Mouse (Mus musculus): ENCODE measurements around the gene Gpr152. TPM values are rescaled to one million over a fixed set of nuclear protein-coding genes. Genes with fewer than 3 reads are reported as not detected.

The Gpr152 gene
- polyA plus RNA-seq (2012; rRNA removed) = not detected in 2 replicates
- not detected in 2 replicates for polyA plus RNA-seq (2014; fragmentation: Nextera tagmentation; extraction: Ambion mirVana)

GRCm38 (mm10) chr19:4139446-4139845, at the start of gene Gpr152:
Gene Gpr152 (plus strand): TSS chr19:4139787.
- TF ChIP-seq EP300 (IDR thresholded peaks at IDR 0.05; ENCODE audit: low read depth) (no peak), CTCF (IDR thresholded peaks at IDR 0.05; ENCODE audit: low read depth) (no peak)
- Histone ChIP-seq H3K4me1 (replicated peaks; ENCODE audit: control insufficient read depth in 2 of 2, insufficient read depth in 2 of 2, low read length in 1 of 2) (peaks cover 2 to 3% of the 10 kb centered on the region in 2 experiments; a peak in 3 of 4 replicates), H3K27me3 (ENCODE audit: control insufficient read depth, insufficient read depth, low read length) (no peaks in the 10 kb centered on the region; the same call in 1 of the 2 replicates), H3K36me3 (replicated peaks; ENCODE audit: control insufficient read depth, insufficient read depth, low read depth) (no peaks in the 10 kb centered on the region), H3K9ac (replicated peaks) (no peak within 1 kb of the TSS), H3K4me2 (ENCODE audit: low read depth) (no peak within 1 kb of the TSS), H3K4me3 (ENCODE audit: insufficient read depth in 1 of 2, low read depth in 2 of 2, low read length in 2 of 2) (no peak within 1 kb of the TSS), H3K27ac (no peak within 1 kb of the TSS), H3K9me3 (ENCODE audit: control insufficient read depth, low read length) (no peaks in the 10 kb centered on the region)
- WGBS (ENCODE audit: insufficient replicate concordance) = 62% methylated on average over 2 of the region's 2 CpGs
- ATAC-seq (ENCODE audit: insufficient read depth) = no peak
- no peak for DNase-seq (ENCODE audit: low read depth in 3 of 3, low spot score in 3 of 3)

GRCm38 (mm10) chr19:4090446-4090845, 49.1 kb upstream of the Gpr152 start:
- Histone ChIP-seq H3K36me3 (replicated peaks; ENCODE audit: control insufficient read depth, insufficient read depth, low read depth) (no peaks in the 10 kb centered on the region), H3K4me2 (ENCODE audit: low read depth) (no peak overlapping the region), H3K27me3 (ENCODE audit: control insufficient read depth, insufficient read depth, low read length) (no peaks in the 10 kb centered on the region), H3K27ac (no peak overlapping the region), H3K9ac (replicated peaks) (no peak overlapping the region), H3K4me1 (replicated peaks; ENCODE audit: control insufficient read depth in 2 of 2, insufficient read depth in 2 of 2, low read length in 1 of 2) (peaks cover 2 to 3% of the 10 kb centered on the region in 2 experiments; a peak in 1 of 4 replicates), H3K4me3 (ENCODE audit: insufficient read depth in 1 of 2, low read depth in 2 of 2, low read length in 2 of 2) (no peak overlapping the region), H3K9me3 (ENCODE audit: control insufficient read depth, low read length) (no peaks in the 10 kb centered on the region)
- no peak for DNase-seq (ENCODE audit: low read depth in 3 of 3, low spot score in 3 of 3)
- ATAC-seq (ENCODE audit: insufficient read depth) = no peak
- 71% methylated on average over 3 of the region's 3 CpGs for WGBS (ENCODE audit: insufficient replicate concordance)
- TF ChIP-seq EP300 (IDR thresholded peaks at IDR 0.05; ENCODE audit: low read depth) = no peak
- no peak for TF ChIP-seq CTCF (IDR thresholded peaks at IDR 0.05; ENCODE audit: low read depth)

GRCm38 (mm10) chr19:4091383-4091782, 48.2 kb upstream of the Gpr152 start:
- Histone ChIP-seq H3K27ac (no peak overlapping the region), H3K4me3 (ENCODE audit: insufficient read depth in 1 of 2, low read depth in 2 of 2, low read length in 2 of 2) (no peak overlapping the region), H3K9ac (replicated peaks) (no peak overlapping the region), H3K36me3 (replicated peaks; ENCODE audit: control insufficient read depth, insufficient read depth, low read depth) (no peaks in the 10 kb centered on the region), H3K4me1 (replicated peaks; ENCODE audit: control insufficient read depth in 2 of 2, insufficient read depth in 2 of 2, low read length in 1 of 2) (peaks cover 6 to 7% of the 10 kb centered on the region in 2 experiments), H3K4me2 (ENCODE audit: low read depth) (no peak overlapping the region), H3K9me3 (ENCODE audit: control insufficient read depth, low read length) (no peaks in the 10 kb centered on the region), H3K27me3 (ENCODE audit: control insufficient read depth, insufficient read depth, low read length) (no peaks in the 10 kb centered on the region)
- 17% methylated on average over 2 of the region's 2 CpGs for WGBS (ENCODE audit: insufficient replicate concordance)
- DNase-seq (ENCODE audit: low read depth in 3 of 3, low spot score in 3 of 3) (no peak), ATAC-seq (ENCODE audit: insufficient read depth) (no peak)
- TF ChIP-seq EP300 (IDR thresholded peaks at IDR 0.05; ENCODE audit: low read depth) (no peak), CTCF (IDR thresholded peaks at IDR 0.05; ENCODE audit: low read depth) (no peak)

GRCm38 (mm10) chr19:4092750-4093149, 46.8 kb upstream of the Gpr152 start:
- no peak for ATAC-seq (ENCODE audit: insufficient read depth)
- no peak overlapping the region for H3K27ac ChIP-seq
- peaks cover 10 to 11% of the 10 kb centered on the region in 2 experiments for H3K4me1 ChIP-seq (replicated peaks; ENCODE audit: control insufficient read depth in 2 of 2, insufficient read depth in 2 of 2, low read length in 1 of 2)
- H3K9ac ChIP-seq (replicated peaks) = no peak overlapping the region; the same call in 1 of the 2 replicates
- 32% methylated on average over 3 of the region's 3 CpGs for WGBS (ENCODE audit: insufficient replicate concordance)
- H3K4me2 ChIP-seq (ENCODE audit: low read depth) = no peak overlapping the region
- no peaks in the 10 kb centered on the region for H3K36me3 ChIP-seq (replicated peaks; ENCODE audit: control insufficient read depth, insufficient read depth, low read depth)
- no peak for TF ChIP-seq CTCF (IDR thresholded peaks at IDR 0.05; ENCODE audit: low read depth)
- TF ChIP-seq EP300 (IDR thresholded peaks at IDR 0.05; ENCODE audit: low read depth) = peak; percentile 76
- no peaks in the 10 kb centered on the region for H3K27me3 ChIP-seq (ENCODE audit: control insufficient read depth, insufficient read depth, low read length)
- no peaks in the 10 kb centered on the region for H3K9me3 ChIP-seq (ENCODE audit: control insufficient read depth, low read length)
- DNase-seq (ENCODE audit: low read depth in 3 of 3, low spot score in 3 of 3) = no peak
- no peak overlapping the region for H3K4me3 ChIP-seq (ENCODE audit: insufficient read depth in 1 of 2, low read depth in 2 of 2, low read length in 2 of 2)

DNA sequence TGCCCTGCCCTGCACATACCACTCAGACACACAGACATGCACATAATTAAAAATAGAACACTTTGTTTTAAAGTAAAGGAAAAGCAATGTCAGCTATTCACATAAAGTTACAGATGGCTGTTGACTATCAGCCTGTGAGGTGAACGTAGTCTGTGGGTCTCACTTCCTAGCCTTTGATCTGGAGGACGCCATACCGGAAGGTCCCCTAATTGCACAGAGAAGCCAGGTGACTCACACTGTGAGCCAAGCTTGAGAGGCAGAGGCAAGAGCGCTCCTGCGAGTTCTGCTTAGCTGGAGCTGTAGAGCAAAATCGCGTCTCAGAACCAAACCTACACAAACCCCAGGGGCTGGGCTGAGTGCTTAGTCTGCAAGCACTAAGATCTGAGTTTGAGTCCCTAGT, 45.8 kb upstream of the Gpr152 start:
- Histone ChIP-seq H3K27ac (no peak overlapping the region), H3K9me3 (ENCODE audit: control insufficient read depth, low read length) (no peaks in the 10 kb centered on the region), H3K4me1 (replicated peaks; ENCODE audit: control insufficient read depth in 2 of 2, insufficient read depth in 2 of 2, low read length in 1 of 2) (peaks cover 18 to 19% of the 10 kb centered on the region in 2 experiments), H3K4me2 (ENCODE audit: low read depth) (no peak overlapping the region), H3K27me3 (ENCODE audit: control insufficient read depth, insufficient read depth, low read length) (no peaks in the 10 kb centered on the region), H3K36me3 (replicated peaks; ENCODE audit: control insufficient read depth, insufficient read depth, low read depth) (no peaks in the 10 kb centered on the region), H3K4me3 (ENCODE audit: insufficient read depth in 1 of 2, low read depth in 2 of 2, low read length in 2 of 2) (no peak overlapping the region), H3K9ac (replicated peaks) (no peak overlapping the region)
- 66% methylated on average over 7 of the region's 7 CpGs for WGBS (ENCODE audit: insufficient replicate concordance)
- ATAC-seq (ENCODE audit: insufficient read depth) = no peak
- TF ChIP-seq CTCF (IDR thresholded peaks at IDR 0.05; ENCODE audit: low read depth) (no peak), EP300 (IDR thresholded peaks at IDR 0.05; ENCODE audit: low read depth) (no peak)
- no peak for DNase-seq (ENCODE audit: low read depth in 3 of 3, low spot score in 3 of 3)

Data from liver, embryonic 14.5 days (tissue).